Mouse (Mus musculus) spleen, adult 18-20 months (tissue): Measurements from ENCODE around the gene Bhlhe23.

Experiments
- DNase-seq, 2 experiments: peaks; one replicate each; pipeline ENCODE4 v3.0.0; 2022; ENCODE audit warnings: mixed read lengths in 2 of 2

Bhlhe23 gene

DNA sequence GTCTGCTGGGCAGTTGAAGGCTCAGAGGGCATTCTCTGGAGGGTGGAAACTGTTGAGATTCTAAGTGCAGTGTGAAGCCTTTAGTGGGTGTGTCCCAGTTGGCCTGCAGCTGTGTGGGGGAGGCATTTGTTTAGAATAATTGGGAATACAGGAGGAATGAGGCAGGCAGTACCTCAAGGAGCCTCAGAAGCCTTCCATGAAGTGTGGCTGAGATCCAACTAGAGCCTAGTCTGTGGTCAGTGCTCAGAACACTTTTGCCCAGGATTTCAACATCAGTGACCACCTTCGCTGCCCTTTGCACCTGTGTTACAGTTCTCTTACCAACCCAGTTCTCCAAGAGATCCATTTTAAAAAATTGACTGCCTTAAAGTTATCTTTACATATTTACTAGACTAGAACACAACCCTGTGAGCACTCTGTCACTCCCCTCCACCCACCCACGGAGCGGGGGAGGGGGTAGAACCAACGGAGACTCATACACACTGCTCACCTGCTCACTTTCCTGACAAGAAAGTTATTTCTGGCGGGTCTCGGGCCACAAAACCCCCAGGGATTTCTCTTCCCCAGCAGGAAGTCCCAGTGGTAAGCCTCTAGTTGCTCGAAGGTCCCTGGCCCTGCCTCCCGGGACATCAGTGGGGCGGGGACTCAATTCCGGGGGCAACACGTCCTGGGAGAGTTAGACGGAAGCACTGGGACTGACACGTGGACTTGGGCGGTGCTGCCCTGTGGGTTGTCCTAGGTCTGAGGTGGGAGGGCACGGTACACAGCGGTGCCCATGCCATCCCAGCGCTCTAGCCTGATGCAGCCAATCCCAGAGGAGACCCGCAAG lies 51.9 kb downstream of the Bhlhe23 start, which contains the start of gene Slc17a9:
Gene Slc17a9 (plus strand): TSS at position 679 of the 829 bp plus-strand sequence.
- DNase-seq = peak; percentile 72 to 81
